ENCODE assay signal across 26 mouse cellular contexts in genomic region chr3:55495866-55496265, GRCm38 (mm10). TPM values are rescaled to one million over a fixed set of nuclear protein-coding genes. Genes with fewer than 3 reads are reported as not detected.
DNase-seq lines count a peak whose midpoint lies in the region; ATAC-seq and TF ChIP-seq lines count a peak whose summit lies in the region.
"Had no signal": no experiment of that assay in that cellular context is flagged by ENCODE, and none has a peak within 500 bp of the region (broad histone marks: within the 10 kb centered on the region; RNA-seq: fewer than 3 reads in every experiment).

No protein-coding gene starts in this region.

- ATAC-seq in embryonic facial prominence, embryonic 14.5 days (ENCODE audit: low read depth), result peak; percentile 50; the same call in 1 of the 2 replicates
- ATAC-seq in heart, embryonic 12.5 days (ENCODE audit: insufficient number of reproducible peaks, low FRiP score), result no peak
- ATAC-seq: forebrain, postnatal 0 days had no signal

- no peak overlapping the region for H3K4me2 ChIP-seq in embryonic facial prominence, embryonic 14.5 days (ENCODE audit: low read depth, low read length)
- no peak overlapping the region for H3K4me2 ChIP-seq in heart, embryonic 12.5 days
- H3K4me2 ChIP-seq: hindbrain, embryonic 12.5 days had no signal

- peak; percentile 56 for DNase-seq in embryo, embryonic 10 days (ENCODE audit: low spot score)
- DNase-seq in embryo, embryonic 9.5 days (ENCODE audit: extremely low spot score), result no peak
- DNase-seq in brain, embryonic 14.5 days (ENCODE audit: low read depth), result peak; percentile 18
- DNase-seq in embryonic facial prominence, embryonic 14.5 days (ENCODE audit: low spot score), result peak; percentile 75
- no peak for DNase-seq in limb, embryonic 10.5 days (ENCODE audit: low spot score)
- no peak for DNase-seq in urinary bladder, postnatal 4 days (ENCODE audit: low spot score in 2 of 2)
- no peak for DNase-seq in urinary bladder, postnatal 10 days (ENCODE audit: low spot score)
- DNase-seq: adrenal gland, adult 2 months; cerebellum, adult 9-10 months; forebrain, postnatal 0 days; gastrocnemius, adult 2 months; heart, postnatal 10 days; kidney, postnatal 14 days; layer of hippocampus, adult 9-11 months; lung, adult 18-20 months; spleen, adult 18-20 months; thymus, postnatal 36 days had no signal

- H3K27me3 ChIP-seq in embryonic facial prominence, embryonic 14.5 days (replicated peaks; ENCODE audit: control insufficient read depth, insufficient read depth, low read length), result no peaks in the 10 kb centered on the region
- H3K27me3 ChIP-seq in limb, embryonic 10.5 days (ENCODE audit: low read depth, poor library complexity, severe bottlenecking), result no peaks in the 10 kb centered on the region
- no peaks in the 10 kb centered on the region for H3K27me3 ChIP-seq in heart, embryonic 12.5 days (replicated peaks)
- H3K27me3 ChIP-seq: hindbrain, embryonic 12.5 days; megakaryocyte, embryonic 14.5 days had no signal

- no peak overlapping the region for H3K9ac ChIP-seq in embryonic facial prominence, embryonic 14.5 days (ENCODE audit: low read depth, low read length)
- no peak overlapping the region for H3K9ac ChIP-seq in heart, embryonic 12.5 days
- H3K9ac ChIP-seq: forebrain, postnatal 0 days; hindbrain, embryonic 12.5 days had no signal

- WGBS in embryonic facial prominence, embryonic 14.5 days, result 28% methylated on average over 4 of the region's 4 CpGs
- 11% methylated on average over 4 of the region's 4 CpGs for WGBS in limb, embryonic 10.5 days
- 54% methylated on average over 4 of the region's 4 CpGs for WGBS in heart, embryonic 12.5 days

- peaks cover 30% of the 10 kb centered on the region for H3K4me1 ChIP-seq in embryonic facial prominence, embryonic 14.5 days (ENCODE audit: control insufficient read depth, insufficient read depth, low read length)
- H3K4me1 ChIP-seq in limb, embryonic 10.5 days, result peaks cover 56% of the 10 kb centered on the region
- no peaks in the 10 kb centered on the region for H3K4me1 ChIP-seq in heart, embryonic 12.5 days (replicated peaks)
- H3K4me1 ChIP-seq: heart, embryonic 10.5 days; megakaryocyte, embryonic 14.5 days had no signal

- H3K36me3 ChIP-seq in embryonic facial prominence, embryonic 14.5 days (ENCODE audit: control insufficient read depth, insufficient read depth, low read length), result peaks cover 5% of the 10 kb centered on the region
- 0 out of 2 replicates have a peak, but pooled peaks cover 9% of the 10 kb centered on the region for H3K36me3 ChIP-seq in limb, embryonic 10.5 days
- H3K36me3 ChIP-seq in heart, embryonic 12.5 days, result no peaks in the 10 kb centered on the region
- H3K36me3 ChIP-seq: heart, embryonic 10.5 days had no signal

- H3K4me3 ChIP-seq in embryonic facial prominence, embryonic 14.5 days (ENCODE audit: low read depth, low read length), result no peak overlapping the region
- H3K4me3 ChIP-seq in limb, embryonic 10.5 days, result no peak overlapping the region
- no peak overlapping the region for H3K4me3 ChIP-seq in heart, embryonic 12.5 days
- H3K4me3 ChIP-seq: gastrocnemius, adult 2 months; heart, embryonic 10.5 days; hindbrain, embryonic 12.5 days; megakaryocyte, embryonic 14.5 days had no signal

- H3K9me3 ChIP-seq in embryonic facial prominence, embryonic 14.5 days (ENCODE audit: control insufficient read depth, low read length), result no peaks in the 10 kb centered on the region
- no peaks in the 10 kb centered on the region for H3K9me3 ChIP-seq in limb, embryonic 10.5 days (replicated peaks)
- H3K9me3 ChIP-seq in heart, embryonic 12.5 days (replicated peaks), result no peaks in the 10 kb centered on the region
- H3K9me3 ChIP-seq: heart, embryonic 10.5 days; hindbrain, embryonic 12.5 days; megakaryocyte, embryonic 14.5 days had no signal

- TF ChIP-seq POLR2A in brain, embryonic 14.5 days (IDR thresholded peaks at IDR 0.05; ENCODE audit: borderline replicate concordance, extremely low read depth, insufficient read depth, insufficient read length, poor library complexity, severe bottlenecking), result no peak

- peak overlapping the region; percentile 61 for H3K27ac ChIP-seq in embryonic facial prominence, embryonic 14.5 days (replicated peaks; ENCODE audit: low read depth, low read length)
- peak overlapping the region; percentile 75 for H3K27ac ChIP-seq in limb, embryonic 10.5 days
- H3K27ac ChIP-seq in heart, embryonic 12.5 days (ENCODE audit: poor library complexity, severe bottlenecking), result no peak overlapping the region
- H3K27ac ChIP-seq: gastrocnemius, adult 2 months; heart, embryonic 10.5 days; hindbrain, embryonic 12.5 days had no signal

- TF ChIP-seq CTCF in brain, embryonic 14.5 days (IDR thresholded peaks at IDR 0.05; ENCODE audit: borderline replicate concordance, extremely low read depth, insufficient read depth, insufficient read length), result no peak

RNA-seq across cellular contexts. Expression of gene Gm21954, which starts 23.9 kb away (rescaled TPM):
- not detected in 2 replicates for polyA plus RNA-seq in brain, embryonic 14.5 days (2012; rRNA removed)
- not detected in 2 replicates for polyA plus RNA-seq in embryonic facial prominence, embryonic 14.5 days (2014; fragmentation: Nextera tagmentation; extraction: Ambion mirVana)
- polyA plus RNA-seq in limb, embryonic 10.5 days (2016; fragmentation: Nextera tagmentation; extraction: Ambion mirVana), result not detected in 2 replicates
- polyA plus RNA-seq in heart, embryonic 12.5 days (2016; fragmentation: Nextera tagmentation; extraction: Ambion mirVana), result not detected in 2 replicates
- polyA plus RNA-seq: adrenal gland, adult 2 months; cortical plate, adult 2 months; forebrain, postnatal 0 days; gonadal fat pad, adult 2 months; heart, embryonic 10.5 days; hindbrain, embryonic 12.5 days; intestine, embryonic 14.5 days; liver, adult 2 months; neural tube, embryonic 11.5 days had no signal

Comparison
In these comparisons a context has a peak if more than half of its experiments do, and no peak if none do; other contexts are left out.
1. DNase-seq: peak in embryo, embryonic 10 days (single experiment), brain, embryonic 14.5 days (single experiment) and embryonic facial prominence, embryonic 14.5 days (single experiment); none in embryo, embryonic 9.5 days (single experiment), limb, embryonic 10.5 days (single experiment), urinary bladder, postnatal 4 days (0 of 2) and urinary bladder, postnatal 10 days (single experiment).